Mouse (Mus musculus) kidney, adult 2 months (tissue): ENCODE data around the gene Gm20715. TPM values are rescaled to one million over a fixed set of nuclear protein-coding genes. Genes with fewer than 3 reads are reported as not detected.

Source experiments
- DNase-seq: peaks from one replicate; pipeline ENCODE4 v3.0.0; 2021
- H3K27ac ChIP-seq: fragments of 200-500 bp; 2 replicates; pipeline ENCODE4 v1.5.1; 2012; ENCODE audit warnings: low read depth, low read length, control low read depth, inconsistent platforms; ENCODE audit not compliant: insufficient read depth
- H3K27me3 ChIP-seq: fragments of 200-500 bp; replicated peaks from 2 replicates; pipeline ENCODE4 v1.6.1; 2012; ENCODE audit warnings: mild to moderate bottlenecking, moderate library complexity, low read length, inconsistent platforms; ENCODE audit not compliant: control insufficient read depth, insufficient read depth
- H3K36me3 ChIP-seq: fragments of 200-500 bp; 2 replicates; pipeline ENCODE4 v1.6.1; 2012; ENCODE audit warnings: mild to moderate bottlenecking, moderate library complexity, low read length, inconsistent platforms; ENCODE audit not compliant: control insufficient read depth, insufficient read depth
- H3K4me1 ChIP-seq: fragments of 200-500 bp; 2 replicates; pipeline ENCODE4 v1.6.1; 2011; ENCODE audit warnings: low read length; ENCODE audit not compliant: control insufficient read depth, insufficient read depth
- H3K4me3 ChIP-seq: fragments of 200-500 bp; 2 replicates; pipeline ENCODE4 v1.5.1; 2011; ENCODE audit warnings: mild to moderate bottlenecking, low read depth, low read length, control low read depth; ENCODE audit not compliant: insufficient read depth
- CTCF ChIP-seq: fragments of 200-500 bp; conservative IDR thresholded peaks from 2 replicates; pipeline ENCODE4 v1.5.1; 2011; ENCODE audit warnings: low read depth, mild to moderate bottlenecking, control low read depth, low read length, moderate library complexity, mixed read lengths; ENCODE audit not compliant: insufficient read depth, insufficient read length
- POLR2A ChIP-seq: fragments of 200-500 bp; IDR thresholded peaks from one replicate; pipeline ENCODE4 v1.6.1; 2011; ENCODE audit warnings: low read depth, low read length, control low read depth
- WGBS: fragments of 180-500 bp; shearing (Covaris S2); methylation state at CpG from one replicate; pipeline ENCODE4 v1.1.7; 2018; 5-methylcytosine and 5-hydroxymethylcytosine counted together
- polyA plus RNA-seq: library from polyadenylated mRNA; depleted of rRNA; stranded (reverse); fragments of >200 nt; gene quantifications from 2 replicates; pipeline ENCODE4 v1.2.3, GENCODE M21; 2012

The Gm20715 gene
- polyA plus RNA-seq, 1 experiment = not detected

GRCm38 (mm10) chr7:6369460-6369859, 40.6 kb upstream of the Gm20715 start:
- WGBS = 89% methylated on average over 3 of the region's 3 CpGs
- H3K27ac ChIP-seq = no peak overlapping the region
- TF ChIP-seq CTCF (no peak), POLR2A (no peak)
- no peaks in the 10 kb centered on the region for H3K4me1 ChIP-seq
- DNase-seq = no peak
- H3K36me3 ChIP-seq = no peaks in the 10 kb centered on the region; the same call in 1 of the 2 replicates
- H3K27me3 ChIP-seq = no peaks in the 10 kb centered on the region
- H3K4me3 ChIP-seq = no peak overlapping the region

- no peak for DNase-seq
- Histone ChIP-seq H3K36me3 (no peaks in the 10 kb centered on the region; the same call in 1 of the 2 replicates), H3K4me1 (no peaks in the 10 kb centered on the region), H3K27ac (no peak overlapping the region), H3K27me3 (no peaks in the 10 kb centered on the region), H3K4me3 (no peak overlapping the region)
- 80% methylated on average over 3 of the region's 3 CpGs for WGBS
- TF ChIP-seq CTCF = no peak
- TF ChIP-seq POLR2A = no peak
Observed at GRCm38 (mm10) chr7:6372993-6373392, 37.1 kb upstream of the Gm20715 start.

- Histone ChIP-seq H3K4me3 (no peak overlapping the region), H3K27me3 (no peaks in the 10 kb centered on the region), H3K27ac (no peak overlapping the region), H3K36me3 (no peaks in the 10 kb centered on the region), H3K4me1 (peaks cover under 1% of the 10 kb centered on the region)
- TF ChIP-seq POLR2A = no peak
- no peak for TF ChIP-seq CTCF
- 80% methylated on average over 8 of the region's 8 CpGs for WGBS
- no peak for DNase-seq
Observed at GRCm38 (mm10) chr7:6378441-6378840, 31.6 kb upstream of the Gm20715 start.

- DNase-seq = no peak
Observed at GRCm38 (mm10) chr7:6381431-6381830, 28.6 kb upstream of the Gm20715 start.

GRCm38 (mm10) chr7:6383044-6383455, 27.0 kb upstream of the Gm20715 start, which contains the start of gene Zfp28:
Gene Zfp28 (plus strand): TSS chr7:6383295.
- under 1% methylated on average over 28 of the region's 28 CpGs for WGBS
- TF ChIP-seq CTCF = no peak; the same call in 1 of the 2 replicates
- TF ChIP-seq POLR2A = no peak
- no peak within 1 kb of the TSS for H3K27ac ChIP-seq

More at GRCm38 (mm10) chr7:6381431-6381830, 28.6 kb upstream of the Gm20715 start:
- peaks cover 6% of the 10 kb centered on the region for H3K4me1 ChIP-seq
- no peaks in the 10 kb centered on the region for H3K36me3 ChIP-seq
- no peak overlapping the region for H3K4me3 ChIP-seq
- no peak for TF ChIP-seq CTCF
- no peak for TF ChIP-seq POLR2A
- no peak overlapping the region for H3K27ac ChIP-seq
- no peaks in the 10 kb centered on the region for H3K27me3 ChIP-seq
- WGBS = 84% methylated on average over 2 of the region's 2 CpGs

GRCm38 (mm10) chr7:6384011-6384410, 26.1 kb upstream of the Gm20715 start:
- H3K4me3 ChIP-seq = no peak overlapping the region
- H3K27me3 ChIP-seq = no peaks in the 10 kb centered on the region
- 57% methylated on average over 8 of the region's 8 CpGs for WGBS
- H3K27ac ChIP-seq = no peak overlapping the region
- peaks cover 6% of the 10 kb centered on the region for H3K4me1 ChIP-seq
- H3K36me3 ChIP-seq = no peaks in the 10 kb centered on the region
- TF ChIP-seq POLR2A (no peak), CTCF (no peak)
- no peak for DNase-seq

More at GRCm38 (mm10) chr7:6383044-6383455, 27.0 kb upstream of the Gm20715 start, which contains the start of gene Zfp28:
- H3K4me1 ChIP-seq = peaks cover 6% of the 10 kb centered on the region
- H3K27me3 ChIP-seq = no peaks in the 10 kb centered on the region
- H3K4me3 ChIP-seq = peak within 1 kb of the TSS; percentile 71
- no peaks in the 10 kb centered on the region for H3K36me3 ChIP-seq
- DNase-seq = peak; percentile 97

- Histone ChIP-seq H3K36me3 (no peaks in the 10 kb centered on the region), H3K4me3 (no peak overlapping the region), H3K4me1 (peaks cover 6% of the 10 kb centered on the region), H3K27me3 (no peaks in the 10 kb centered on the region), H3K27ac (no peak overlapping the region)
- 81% methylated on average over 8 of the region's 8 CpGs for WGBS
- TF ChIP-seq POLR2A = no peak
- TF ChIP-seq CTCF = no peak
- peak; percentile 37 for DNase-seq
Observed at GRCm38 (mm10) chr7:6386995-6387394, 23.1 kb upstream of the Gm20715 start.
